Mouse (Mus musculus): ENCODE measurements around the gene Psg16. TPM values are rescaled to one million over a fixed set of nuclear protein-coding genes. Genes with fewer than 3 reads are reported as not detected.
"Not testable (repeated sequence)": the region's sequence is repeated elsewhere in the genome, so short reads cannot be mapped to it uniquely, and the experiment has no call there.

The Psg16 gene
- polyA plus RNA-seq, 1 experiment: not detected

- WGBS: 8% methylated on average over 15 of the region's 15 CpGs
- TF ChIP-seq CTCF (IDR thresholded peaks at IDR 0.05; ENCODE audit: extremely low read depth, insufficient read length, insufficient replicate concordance, low read depth, low read length): no peak
- TF ChIP-seq POLR2A (IDR thresholded peaks at IDR 0.05; ENCODE audit: low read depth, low read length): no peak
- Histone ChIP-seq H3K4me1 (ENCODE audit: control insufficient read depth, insufficient read depth, insufficient read length, low read length) (peaks cover 31% of the 10 kb centered on the region), H3K27ac (ENCODE audit: insufficient read depth, low read depth, low read length) (peak within 1 kb of the TSS; percentile 48), H3K27me3 (ENCODE audit: control insufficient read depth, insufficient read depth, low read length) (no peaks in the 10 kb centered on the region), H3K36me3 (ENCODE audit: control insufficient read depth, insufficient read depth, low read length) (no peaks in the 10 kb centered on the region), H3K4me3 (ENCODE audit: low read depth, low read length) (peak within 1 kb of the TSS; percentile 33)
Observed at GRCm38 (mm10) chr7:17062389-17062788, 11.5 kb upstream of the Psg16 start, which contains the start of gene Hif3a. Hif3a (minus strand) TSS chr7:17062427.

- Histone ChIP-seq H3K4me1 (ENCODE audit: control insufficient read depth, insufficient read depth, insufficient read length, low read length) (peaks cover 30% of the 10 kb centered on the region), H3K27ac (ENCODE audit: insufficient read depth, low read depth, low read length) (peak overlapping the region; percentile 48), H3K27me3 (ENCODE audit: control insufficient read depth, insufficient read depth, low read length) (no peaks in the 10 kb centered on the region), H3K4me3 (ENCODE audit: low read depth, low read length) (peak overlapping the region; percentile 33), H3K36me3 (ENCODE audit: control insufficient read depth, insufficient read depth, low read length) (no peaks in the 10 kb centered on the region)
- WGBS: 5% methylated on average over 11 of the region's 11 CpGs
- TF ChIP-seq POLR2A (IDR thresholded peaks at IDR 0.05; ENCODE audit: low read depth, low read length) (no peak), CTCF (IDR thresholded peaks at IDR 0.05; ENCODE audit: extremely low read depth, insufficient read length, insufficient replicate concordance, low read depth, low read length) (no peak)
Observed at GRCm38 (mm10) chr7:17062845-17063244, 11.0 kb upstream of the Psg16 start.

GRCm38 (mm10) chr7:17065620-17066019, 8.2 kb upstream of the Psg16 start:
- H3K4me3 ChIP-seq (ENCODE audit: low read depth, low read length): no peak overlapping the region
- no peaks in the 10 kb centered on the region for H3K27me3 ChIP-seq (ENCODE audit: control insufficient read depth, insufficient read depth, low read length)
- H3K27ac ChIP-seq (ENCODE audit: insufficient read depth, low read depth, low read length): no peak overlapping the region
- TF ChIP-seq POLR2A (IDR thresholded peaks at IDR 0.05; ENCODE audit: low read depth, low read length): no peak
- no peak for TF ChIP-seq CTCF (IDR thresholded peaks at IDR 0.05; ENCODE audit: extremely low read depth, insufficient read length, insufficient replicate concordance, low read depth, low read length)
- 70% methylated on average over 9 of the region's 9 CpGs for WGBS
- no peaks in the 10 kb centered on the region for H3K36me3 ChIP-seq (ENCODE audit: control insufficient read depth, insufficient read depth, low read length)
- peaks cover 9% of the 10 kb centered on the region for H3K4me1 ChIP-seq (ENCODE audit: control insufficient read depth, insufficient read depth, insufficient read length, low read length)

GRCm38 (mm10) chr7:17066412-17066811, 7.4 kb upstream of the Psg16 start:
- peak; percentile 71; the same call in 1 of the 2 replicates for TF ChIP-seq CTCF (IDR thresholded peaks at IDR 0.05; ENCODE audit: extremely low read depth, insufficient read length, insufficient replicate concordance, low read depth, low read length)
- no peak for TF ChIP-seq POLR2A (IDR thresholded peaks at IDR 0.05; ENCODE audit: low read depth, low read length)
- no peak overlapping the region for H3K27ac ChIP-seq (ENCODE audit: insufficient read depth, low read depth, low read length)
- WGBS: 0% methylated on average over 2 of the region's 2 CpGs
- no peak overlapping the region for H3K4me3 ChIP-seq (ENCODE audit: low read depth, low read length)
- no peaks in the 10 kb centered on the region for H3K27me3 ChIP-seq (ENCODE audit: control insufficient read depth, insufficient read depth, low read length)
- no peaks in the 10 kb centered on the region for H3K36me3 ChIP-seq (ENCODE audit: control insufficient read depth, insufficient read depth, low read length)
- H3K4me1 ChIP-seq (ENCODE audit: control insufficient read depth, insufficient read depth, insufficient read length, low read length): peaks cover 7% of the 10 kb centered on the region

- TF ChIP-seq CTCF (IDR thresholded peaks at IDR 0.05; ENCODE audit: extremely low read depth, insufficient read length, insufficient replicate concordance, low read depth, low read length) (no peak), POLR2A (IDR thresholded peaks at IDR 0.05; ENCODE audit: low read depth, low read length) (no peak)
- Histone ChIP-seq H3K36me3 (ENCODE audit: control insufficient read depth, insufficient read depth, low read length) (no peaks in the 10 kb centered on the region), H3K4me3 (ENCODE audit: low read depth, low read length) (no peak overlapping the region), H3K27ac (ENCODE audit: insufficient read depth, low read depth, low read length) (no peak overlapping the region), H3K27me3 (ENCODE audit: control insufficient read depth, insufficient read depth, low read length) (no peaks in the 10 kb centered on the region), H3K4me1 (ENCODE audit: control insufficient read depth, insufficient read depth, insufficient read length, low read length) (peaks cover 7% of the 10 kb centered on the region)
Observed at GRCm38 (mm10) chr7:17067000-17067399, 6.8 kb upstream of the Psg16 start.

GRCm38 (mm10) chr7:17067651-17068050, 6.2 kb upstream of the Psg16 start:
- H3K27me3 ChIP-seq (ENCODE audit: control insufficient read depth, insufficient read depth, low read length); H3K4me3 ChIP-seq (ENCODE audit: low read depth, low read length); H3K4me1 ChIP-seq (ENCODE audit: control insufficient read depth, insufficient read depth, insufficient read length, low read length); H3K36me3 ChIP-seq (ENCODE audit: control insufficient read depth, insufficient read depth, low read length); H3K27ac ChIP-seq (ENCODE audit: insufficient read depth, low read depth, low read length): not testable (repeated sequence)
- WGBS: 67% methylated on average over 5 of the region's 5 CpGs

- Histone ChIP-seq H3K36me3 (ENCODE audit: control insufficient read depth, insufficient read depth, low read length) (no peaks in the 10 kb centered on the region), H3K4me1 (ENCODE audit: control insufficient read depth, insufficient read depth, insufficient read length, low read length) (no peaks in the 10 kb centered on the region), H3K4me3 (ENCODE audit: low read depth, low read length) (no peak overlapping the region), H3K27me3 (ENCODE audit: control insufficient read depth, insufficient read depth, low read length) (no peaks in the 10 kb centered on the region), H3K27ac (ENCODE audit: insufficient read depth, low read depth, low read length) (no peak overlapping the region)
- WGBS: 62% methylated on average over 5 of the region's 5 CpGs
- no peak for TF ChIP-seq POLR2A (IDR thresholded peaks at IDR 0.05; ENCODE audit: low read depth, low read length)
- no peak for TF ChIP-seq CTCF (IDR thresholded peaks at IDR 0.05; ENCODE audit: extremely low read depth, insufficient read length, insufficient replicate concordance, low read depth, low read length)
Observed at GRCm38 (mm10) chr7:17073513-17073903, 332 bp upstream of the Psg16 start.

GRCm38 (mm10) chr7:17076542-17076941, 2.7 kb downstream of the Psg16 start:
- WGBS: 100% methylated on average over 1 of the region's 1 CpGs
- no peak overlapping the region for H3K4me3 ChIP-seq (ENCODE audit: low read depth, low read length)
- TF ChIP-seq CTCF (IDR thresholded peaks at IDR 0.05; ENCODE audit: extremely low read depth, insufficient read length, insufficient replicate concordance, low read depth, low read length) (no peak), POLR2A (IDR thresholded peaks at IDR 0.05; ENCODE audit: low read depth, low read length) (no peak)
- no peaks in the 10 kb centered on the region for H3K27me3 ChIP-seq (ENCODE audit: control insufficient read depth, insufficient read depth, low read length)
- H3K27ac ChIP-seq (ENCODE audit: insufficient read depth, low read depth, low read length): no peak overlapping the region
- no peaks in the 10 kb centered on the region for H3K4me1 ChIP-seq (ENCODE audit: control insufficient read depth, insufficient read depth, insufficient read length, low read length)
- H3K36me3 ChIP-seq (ENCODE audit: control insufficient read depth, insufficient read depth, low read length): no peaks in the 10 kb centered on the region
